Mouse (Mus musculus): ENCODE data around the gene Rpl18.

DNA sequence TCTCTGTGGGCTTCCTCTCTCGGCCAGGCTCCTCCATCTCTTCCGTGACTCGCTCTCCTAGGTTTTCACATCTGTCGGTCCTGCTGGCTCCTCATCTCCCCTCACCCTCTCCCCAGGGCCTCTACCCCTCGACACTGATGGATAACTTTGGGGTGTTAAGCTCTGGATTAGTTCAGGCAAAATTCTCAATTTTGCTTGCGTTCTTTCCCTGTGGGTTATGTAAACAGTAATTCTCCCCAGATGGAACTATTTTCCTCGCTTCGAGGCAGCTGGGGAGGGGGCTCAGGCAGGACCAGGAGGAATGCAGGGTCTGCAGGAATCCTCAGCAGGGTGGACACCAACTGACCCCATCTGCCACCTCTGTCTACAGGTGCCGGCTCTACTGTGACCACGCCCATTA is 29.4 kb upstream of the Rpl18 start:
- TF ChIP-seq CTCF (IDR thresholded peaks at IDR 0.05; ENCODE audit: low read depth) (no peak), EP300 (optimal IDR thresholded peaks at IDR 0.05) (no peak)

All from stomach, postnatal 0 days (tissue).